Mouse (Mus musculus) MEL (cell line): ENCODE results near the gene Hif1an.

Source experiments
- CHD2 ChIP-seq: IDR thresholded peaks from 2 replicates; pipeline ENCODE4 v1.6.1; 2011; ENCODE audit warnings: low read length, improper control_type of control experiment
- CTCF ChIP-seq, 3 experiments: IDR thresholded peaks in 2 of 3; conservative IDR thresholded peaks in 1 of 3; 2 replicates each; pipeline ENCODE4 v1.5.1; 2011 to 2012; ENCODE audit warnings: low read length in 3 of 3, low read depth in 2 of 3, mild to moderate bottlenecking in 2 of 3, improper control_type of control experiment in 1 of 3, inconsistent platforms in 1 of 3, mixed read lengths in 1 of 3, moderate library complexity in 1 of 3; ENCODE audit not compliant: control insufficient read depth in 1 of 3, insufficient read depth in 1 of 3, poor library complexity in 1 of 3, severe bottlenecking in 1 of 3
- E2F4 ChIP-seq: IDR thresholded peaks from 2 replicates; pipeline ENCODE4 v1.6.1; 2011; ENCODE audit warnings: low read depth, low read length, improper control_type of control experiment, borderline replicate concordance
- MAZ ChIP-seq: IDR thresholded peaks from 2 replicates; pipeline ENCODE4 v1.6.1; 2012; ENCODE audit warnings: low read depth, mild to moderate bottlenecking, inconsistent platforms, low read length, improper control_type of control experiment
- POLR2A ChIP-seq, 2 experiments: IDR thresholded peaks; 2 replicates each; pipeline ENCODE4 v1.6.1; 2011 to 2012; ENCODE audit warnings: low read length in 2 of 2, mild to moderate bottlenecking in 2 of 2, control low read depth in 1 of 2, improper control_type of control experiment in 1 of 2, low read depth in 1 of 2, moderate library complexity in 1 of 2; ENCODE audit not compliant: control insufficient read depth in 1 of 2, insufficient read depth in 1 of 2, poor library complexity in 1 of 2
- POLR2AphosphoS2 ChIP-seq: IDR thresholded peaks from 2 replicates; pipeline ENCODE4 v1.6.1; 2011; ENCODE audit warnings: low read length, improper control_type of control experiment

DNA sequence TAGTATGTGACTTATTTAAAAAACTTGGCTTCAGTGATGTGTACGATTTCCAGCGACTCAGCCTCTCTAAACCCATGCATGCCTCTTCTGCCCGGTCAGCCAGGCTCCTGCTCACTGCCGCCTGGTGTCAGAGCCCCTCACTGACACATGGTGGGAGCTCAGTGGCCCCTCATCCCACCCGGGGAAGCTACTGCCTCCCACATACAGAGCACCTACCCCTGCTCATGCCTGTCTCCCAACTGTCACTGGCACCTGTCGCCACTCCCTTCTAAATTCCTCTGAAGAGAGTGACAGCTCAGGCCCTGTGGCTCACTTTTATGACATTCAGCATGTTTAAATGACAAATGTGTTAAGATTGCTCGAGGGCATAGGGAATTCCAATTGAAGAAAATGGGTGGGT, 13.6 kb downstream of the Hif1an start:
- TF ChIP-seq CTCF (IDR thresholded peaks at IDR 0.05 in 2 of 3, conservative IDR thresholded peaks at IDR 0.05 in 1 of 3; ENCODE audit: control insufficient read depth in 1 of 3, insufficient read depth in 1 of 3, low read depth in 2 of 3, low read length in 3 of 3, poor library complexity in 1 of 3, severe bottlenecking in 1 of 3): no peak
- no peak for TF ChIP-seq POLR2AphosphoS2
- TF ChIP-seq POLR2A (IDR thresholded peaks at IDR 0.05; ENCODE audit: control insufficient read depth in 1 of 2, insufficient read depth in 1 of 2, low read depth in 1 of 2, low read length in 2 of 2, poor library complexity in 1 of 2): no peak
- TF ChIP-seq E2F4: no peak
- no peak for TF ChIP-seq CHD2
- TF ChIP-seq MAZ: no peak
